Mouse (Mus musculus) thymus, postnatal 0 days (tissue): ENCODE measurements around the gene Grk5. TPM values are rescaled to one million over a fixed set of nuclear protein-coding genes. Genes with fewer than 3 reads are reported as not detected.
A peak's percentile ranks its signal among the peaks of the same experiment; 100 is the strongest.
"Not testable (repeated sequence)": the region's sequence is repeated elsewhere in the genome, so short reads cannot be mapped to it uniquely, and the experiment has no call there.

Experiments
- DNase-seq: peaks from one replicate; pipeline ENCODE4 v3.0.0-alpha.2; 2015; ENCODE audit warnings: low spot score
- polyA plus RNA-seq: library from polyadenylated mRNA; unstranded; fragments of >200 nt; fragmentation: Nextera tagmentation; extraction: Ambion mirVana; gene quantifications from 2 replicates; pipeline ENCODE4 v1.2.1, GENCODE M21; 2015

Gene Grk5
- 2.6 and 2.8 TPM in 2 replicates for polyA plus RNA-seq

DNA sequence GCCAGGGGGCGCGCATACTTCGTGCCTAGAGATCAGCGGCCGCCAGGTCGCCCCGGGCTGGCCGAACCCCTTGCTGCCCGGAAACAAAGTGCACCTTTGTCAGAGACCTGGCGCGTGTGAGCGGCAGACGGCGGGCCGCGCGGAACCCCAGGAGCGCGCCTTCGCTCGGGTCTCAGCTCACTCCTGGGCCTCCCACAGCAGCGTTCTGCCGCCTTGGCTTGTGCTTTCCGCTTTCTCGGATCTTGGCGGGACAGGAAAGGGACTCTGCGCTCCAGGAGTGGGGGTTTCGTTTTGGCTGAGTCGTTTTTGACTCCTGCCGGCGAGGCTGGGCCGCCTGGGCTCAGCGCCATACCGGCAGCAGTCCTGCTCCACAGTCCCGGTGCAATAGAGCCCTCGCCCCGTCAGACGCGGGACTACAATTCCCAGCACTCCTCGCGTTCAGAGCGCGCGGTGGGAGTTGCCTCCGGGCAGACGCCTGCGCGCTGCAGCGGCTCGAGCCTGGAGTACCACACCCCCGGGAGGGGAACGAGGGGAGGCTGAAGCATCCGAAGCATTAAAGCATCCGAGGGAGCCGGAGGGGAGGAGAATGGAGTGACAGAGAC lies at the start of gene Grk5:
Gene Grk5 (plus strand): TSS at position 36 of the 602 bp plus-strand sequence.
- DNase-seq = peak; percentile 96

DNA sequence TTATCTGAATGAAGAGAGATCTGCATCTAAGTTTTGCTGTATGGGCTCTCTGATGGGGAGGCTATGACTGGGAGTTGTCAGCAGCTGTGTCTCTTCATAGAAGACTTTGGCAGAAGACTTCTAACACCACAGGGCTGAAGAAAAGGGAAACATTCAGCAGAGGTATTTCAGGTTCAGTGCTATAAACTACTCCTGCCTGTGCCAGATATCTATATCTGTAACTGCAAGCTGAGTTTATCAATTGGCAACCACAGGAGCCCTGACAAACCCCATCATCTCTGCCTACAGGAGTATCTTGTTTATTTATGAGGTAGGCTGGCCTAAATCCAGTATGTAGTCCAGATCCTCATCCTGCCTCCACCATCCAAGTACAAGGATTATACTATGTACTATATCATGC lies 46.2 kb upstream of the Grk5 start:
- no peak for DNase-seq

DNA sequence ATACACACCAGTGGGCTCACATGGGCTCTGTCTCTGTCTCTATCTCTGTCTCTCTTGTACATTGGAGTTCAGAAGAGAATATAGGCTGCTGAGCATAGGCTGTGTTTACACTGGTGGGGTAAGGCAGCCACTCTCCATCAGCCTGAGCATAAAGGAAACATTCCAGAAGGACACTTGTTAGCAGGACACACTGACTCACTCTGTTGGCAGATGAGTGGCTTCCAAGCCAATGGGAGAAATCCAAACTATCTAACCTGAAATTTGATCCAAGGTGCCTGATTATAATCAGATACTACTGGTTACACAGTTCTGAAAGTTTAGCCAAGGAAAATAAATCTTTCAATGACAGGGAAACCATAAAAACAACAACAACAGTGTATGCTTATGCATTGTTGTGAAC lies 43.8 kb upstream of the Grk5 start:
- DNase-seq = no peak

DNA sequence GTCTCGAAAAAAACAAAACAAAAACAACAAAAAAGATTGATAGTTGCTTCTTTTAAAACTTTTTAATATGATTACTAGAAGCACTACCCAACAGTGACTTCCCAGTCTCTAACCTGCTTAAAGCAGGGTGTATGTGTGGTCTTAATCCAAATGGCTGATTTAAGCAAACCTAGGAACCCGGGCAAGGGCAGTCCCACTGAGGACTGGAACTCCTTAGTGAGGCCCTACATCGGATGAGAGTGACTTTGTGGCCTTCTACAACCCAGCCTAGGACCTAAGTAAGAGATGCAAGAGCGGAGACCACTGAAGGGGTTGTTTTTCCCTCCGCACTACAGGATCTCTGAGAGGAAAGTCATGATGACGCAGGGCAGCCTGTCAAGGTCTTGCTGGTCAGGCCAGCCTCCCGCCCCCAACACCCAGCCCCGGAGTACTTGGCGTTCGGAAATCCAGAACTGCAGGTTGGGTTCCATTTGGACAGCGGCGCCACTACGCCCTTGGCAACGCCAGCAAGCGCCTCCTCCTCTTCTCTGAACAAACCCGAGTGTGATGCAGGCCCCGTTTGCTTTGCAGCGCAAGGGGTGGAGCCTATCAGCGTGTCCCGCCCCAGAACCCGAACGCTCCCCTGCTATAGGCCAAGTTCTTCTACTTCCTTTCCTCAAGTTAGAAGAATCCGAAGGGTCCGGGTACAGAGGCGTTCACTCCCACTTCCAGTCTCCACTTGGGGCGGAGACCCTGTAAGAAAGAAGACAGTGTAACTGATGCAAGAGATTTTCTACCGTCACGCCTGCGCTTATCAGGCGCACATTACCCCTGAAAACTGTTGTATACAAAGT lies 28.5 kb upstream of the Grk5 start, which contains the start of gene Sfxn4:
Gene Sfxn4 (minus strand): TSS at position 612 of the 833 bp plus-strand sequence.
- peak; percentile 93 for DNase-seq

GRCm38 (mm10) chr19:60866169-60866568 lies 23.4 kb upstream of the Grk5 start:
- DNase-seq = not testable (repeated sequence)

- DNase-seq = no peak
Measured at GRCm38 (mm10) chr19:60870489-60870888, 19.1 kb upstream of the Grk5 start.

- DNase-seq = no peak
Measured at GRCm38 (mm10) chr19:60871366-60871765, 18.2 kb upstream of the Grk5 start.

- DNase-seq = no peak
Measured at GRCm38 (mm10) chr19:60872272-60872671, 17.3 kb upstream of the Grk5 start.

GRCm38 (mm10) chr19:60873501-60873900 lies 16.0 kb upstream of the Grk5 start:
- no peak for DNase-seq

GRCm38 (mm10) chr19:60874064-60874694 lies 15.4 kb upstream of the Grk5 start, which contains the start of gene Prdx3:
Gene Prdx3 (minus strand): TSS chr19:60874556.
- DNase-seq = peak; percentile 95

DNA sequence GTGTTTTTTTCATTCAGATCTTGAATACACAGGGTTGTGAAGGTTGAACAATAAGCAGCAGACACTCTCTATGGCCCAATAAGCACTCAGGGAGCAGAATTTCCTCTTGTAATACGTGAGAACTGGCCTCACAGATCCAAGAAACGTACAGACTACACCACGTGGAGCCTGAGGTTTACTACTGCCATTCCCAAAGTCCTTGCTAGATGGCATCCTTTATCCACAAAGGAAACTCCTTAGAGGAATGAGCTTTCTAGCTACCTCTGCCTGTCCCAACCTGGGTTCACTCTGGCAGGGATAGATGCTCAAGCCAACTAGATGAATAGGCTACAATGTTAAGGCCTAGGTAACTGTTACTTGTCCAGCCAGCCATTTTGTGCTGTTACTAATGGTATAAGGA lies 6.4 kb upstream of the Grk5 start:
- no peak for DNase-seq

DNA sequence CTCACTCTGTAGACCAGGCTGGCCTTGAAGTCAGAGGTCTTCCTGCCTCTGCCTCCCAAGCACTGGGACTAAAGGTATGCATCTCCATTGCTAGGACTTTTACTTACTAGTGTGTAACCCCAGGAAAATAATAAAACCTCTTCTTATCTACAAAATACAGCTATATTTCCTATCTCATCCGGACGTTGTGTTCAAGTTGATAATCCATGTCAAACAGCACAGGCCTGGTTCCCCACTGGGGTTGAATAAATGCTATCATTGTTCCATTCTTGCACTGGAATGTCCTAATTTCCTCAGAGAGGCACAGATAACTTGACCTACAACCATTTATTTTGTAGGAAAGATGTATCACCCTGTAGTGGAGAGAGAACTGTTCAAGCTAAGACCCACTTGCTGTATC lies 1.9 kb upstream of the Grk5 start:
- DNase-seq = no peak

DNA sequence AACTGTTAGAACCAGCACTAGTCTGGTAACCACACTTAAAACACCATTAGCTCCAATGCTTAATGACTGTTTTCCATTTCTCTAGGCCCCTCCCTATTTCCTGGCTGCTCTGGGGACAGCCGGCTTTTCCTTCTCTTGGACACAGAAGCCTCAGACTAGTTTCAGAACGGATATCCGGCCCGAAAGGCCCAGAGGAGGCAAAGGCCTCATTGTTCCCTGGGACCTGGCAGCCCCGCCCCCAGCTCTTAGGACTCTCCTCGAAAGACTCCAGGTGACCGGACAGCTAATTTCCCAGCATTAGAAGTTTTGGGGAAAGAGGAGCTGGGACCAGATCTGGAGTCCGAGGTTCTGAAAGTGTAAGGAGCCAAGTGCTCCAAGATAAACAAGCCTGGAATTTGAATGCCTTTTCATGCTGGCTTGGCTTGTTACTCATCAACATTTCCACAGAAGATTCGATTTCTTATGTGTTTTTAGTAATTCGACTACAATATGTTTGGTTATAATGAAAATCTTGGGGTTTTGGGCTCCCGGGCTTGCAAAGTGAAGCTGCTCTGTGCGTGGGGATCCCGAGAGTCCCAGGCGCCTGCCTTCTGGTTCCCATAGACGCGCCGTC lies 342 bp upstream of the Grk5 start:
- peak; percentile 25 for DNase-seq

GRCm38 (mm10) chr19:60890391-60891122 lies 1.0 kb downstream of the Grk5 start:
- DNase-seq = peak; percentile 45

- no peak for DNase-seq
Measured at GRCm38 (mm10) chr19:60891123-60891470, 1.5 kb downstream of the Grk5 start.

DNA sequence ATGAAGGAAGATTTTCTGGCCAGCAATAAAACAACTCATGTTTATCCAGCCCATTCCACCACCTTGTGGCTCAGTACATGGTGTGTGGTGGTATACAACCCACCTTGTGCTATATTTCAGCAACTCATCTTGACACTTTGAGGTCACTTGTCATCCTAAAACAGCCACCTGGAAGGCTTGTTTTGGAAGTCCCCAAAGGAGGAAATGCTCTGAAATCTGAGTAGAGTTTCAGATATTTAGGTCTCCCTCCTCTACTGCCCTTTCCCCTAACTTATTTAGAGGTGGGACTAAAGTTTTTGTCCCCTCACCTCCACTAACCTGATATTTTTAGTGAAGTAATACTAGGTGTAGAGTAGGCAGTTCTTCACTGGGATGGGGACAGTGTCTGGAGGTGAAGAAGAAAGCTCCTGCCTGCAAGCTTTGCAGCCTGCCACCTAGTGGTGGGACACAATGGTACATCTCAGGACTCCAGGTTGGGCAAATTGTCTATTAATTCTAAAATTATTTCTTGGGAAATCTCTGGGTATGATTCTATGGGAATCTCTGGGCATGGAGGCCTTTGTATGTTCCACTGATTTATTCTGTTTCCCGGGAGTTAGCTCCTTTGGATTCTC lies 2.5 kb downstream of the Grk5 start:
- DNase-seq = peak; percentile 62

- no peak for DNase-seq
Measured at GRCm38 (mm10) chr19:60895251-60895880, 5.8 kb downstream of the Grk5 start.

GRCm38 (mm10) chr19:60903139-60903538 lies 13.6 kb downstream of the Grk5 start:
- DNase-seq = no peak

GRCm38 (mm10) chr19:60903971-60904370 lies 14.4 kb downstream of the Grk5 start:
- DNase-seq = no peak

DNA sequence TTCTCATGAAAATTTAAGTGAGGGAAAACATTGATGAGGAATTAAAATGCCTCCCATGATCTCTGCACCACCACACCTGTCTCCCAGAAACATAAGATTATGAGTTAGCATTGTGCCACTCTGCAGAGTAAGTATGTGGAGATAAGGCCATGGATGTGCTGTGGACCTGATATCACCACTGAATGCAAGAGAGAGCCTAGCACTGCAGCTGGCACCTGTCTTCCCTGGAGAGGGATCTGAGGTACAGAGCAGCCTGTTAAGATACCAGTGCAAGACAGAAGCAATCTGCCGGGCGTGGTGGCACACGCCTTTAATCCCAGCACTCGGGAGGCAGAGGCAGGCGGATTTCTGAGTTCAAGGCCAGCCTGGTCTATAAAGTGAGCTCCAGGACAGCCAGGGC lies 15.9 kb downstream of the Grk5 start:
- DNase-seq = no peak
